Mouse (Mus musculus) spleen, adult 2 months (tissue): ENCODE data around the gene Ip6k3. TPM values are rescaled to one million over a fixed set of nuclear protein-coding genes. Genes with fewer than 3 reads are reported as not detected.

Source experiments
- DNase-seq, 2 experiments: peaks; one replicate each; pipeline versions ENCODE4 v3.0.0 to v3.0.0-alpha.2; 2012 to 2021; ENCODE audit warnings: low spot score in 2 of 2, low read depth in 1 of 2
- H3K27ac ChIP-seq: fragments of 200-500 bp; 2 replicates; pipeline ENCODE4 v1.5.1; 2012; ENCODE audit warnings: low read length, inconsistent platforms; ENCODE audit not compliant: insufficient read depth
- H3K27me3 ChIP-seq: fragments of 200-500 bp; 2 replicates; pipeline ENCODE4 v1.6.1; 2012; ENCODE audit warnings: mild to moderate bottlenecking, moderate library complexity, low read length, inconsistent platforms; ENCODE audit not compliant: control insufficient read depth, insufficient read depth
- H3K36me3 ChIP-seq: fragments of 200-500 bp; 2 replicates; pipeline ENCODE4 v1.6.1; 2012; ENCODE audit warnings: mild to moderate bottlenecking, low read length, inconsistent platforms; ENCODE audit not compliant: control insufficient read depth, insufficient read depth
- H3K4me1 ChIP-seq: fragments of 200-500 bp; 2 replicates; pipeline ENCODE4 v1.6.1; 2011; ENCODE audit warnings: inconsistent platforms; ENCODE audit not compliant: control insufficient read depth, insufficient read depth, insufficient read length
- H3K4me3 ChIP-seq: fragments of 200-500 bp; 2 replicates; pipeline ENCODE4 v1.5.1; 2011; ENCODE audit warnings: mild to moderate bottlenecking, inconsistent platforms; ENCODE audit not compliant: insufficient read depth, insufficient read length; ENCODE audit errors: extremely low read depth
- CTCF ChIP-seq: fragments of 200-500 bp; IDR thresholded peaks from 2 replicates; pipeline ENCODE4 v1.5.1; 2011; ENCODE audit warnings: mild to moderate bottlenecking, inconsistent platforms; ENCODE audit not compliant: insufficient read depth, insufficient read length, insufficient replicate concordance; ENCODE audit errors: extremely low read depth
- POLR2A ChIP-seq: fragments of 200-500 bp; IDR thresholded peaks from 2 replicates; pipeline ENCODE4 v1.6.1; 2011; ENCODE audit warnings: low read depth, low read length, inconsistent platforms
- WGBS: fragments of 180-500 bp; shearing (Covaris S2); methylation state at CpG from one replicate; pipeline ENCODE4 v1.1.7; 2018; 5-methylcytosine and 5-hydroxymethylcytosine counted together
- polyA plus RNA-seq: library from polyadenylated mRNA; depleted of rRNA; stranded (reverse); fragments of >200 nt; gene quantifications from 2 replicates; pipeline ENCODE4 v1.2.3, GENCODE M21; 2012

The Ip6k3 gene
- polyA plus RNA-seq, 1 experiment = 0.71 TPM

DNA sequence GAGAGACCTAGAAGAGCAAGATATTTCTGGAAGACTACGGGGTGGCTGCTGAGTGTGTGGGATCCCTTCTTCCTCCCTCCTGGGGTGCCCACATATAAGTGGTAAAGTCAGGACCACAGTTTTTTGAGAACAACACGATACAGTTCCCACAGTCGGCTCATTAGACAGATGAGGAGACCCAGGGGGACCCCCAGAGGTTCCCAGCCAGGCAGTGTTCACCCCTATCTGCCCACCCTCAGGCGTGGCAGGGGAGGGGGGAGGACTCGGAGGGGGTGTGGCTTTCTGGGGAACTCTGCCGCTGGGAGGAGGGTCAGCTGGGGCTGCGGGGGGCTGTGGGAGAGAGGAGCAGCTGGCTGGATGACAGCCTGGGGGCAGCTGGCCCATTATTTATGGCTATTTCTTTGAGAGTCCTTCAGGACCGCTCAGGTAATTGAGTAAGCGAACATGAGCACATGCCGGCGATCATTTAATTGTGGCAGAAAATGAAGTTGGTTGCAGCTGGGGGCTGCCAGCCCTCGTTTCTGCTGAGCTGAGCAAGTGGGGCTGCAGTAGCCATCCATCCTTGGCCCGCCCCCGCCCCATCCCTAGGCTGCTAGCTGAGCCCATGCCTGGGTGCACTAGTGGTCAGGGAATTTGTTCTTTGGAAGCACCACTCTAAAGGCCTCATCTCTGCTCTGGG is 7.7 kb upstream of the Ip6k3 start:
- DNase-seq = no peak
- Histone ChIP-seq H3K27me3 (no peaks in the 10 kb centered on the region), H3K27ac (no peak overlapping the region), H3K4me3 (no peak overlapping the region), H3K4me1 (peaks cover 2% of the 10 kb centered on the region; the same call in 1 of the 2 replicates), H3K36me3 (no peaks in the 10 kb centered on the region)
- TF ChIP-seq POLR2A = no peak
- TF ChIP-seq CTCF = no peak
- WGBS = 58% methylated on average over 14 of the region's 14 CpGs

DNA sequence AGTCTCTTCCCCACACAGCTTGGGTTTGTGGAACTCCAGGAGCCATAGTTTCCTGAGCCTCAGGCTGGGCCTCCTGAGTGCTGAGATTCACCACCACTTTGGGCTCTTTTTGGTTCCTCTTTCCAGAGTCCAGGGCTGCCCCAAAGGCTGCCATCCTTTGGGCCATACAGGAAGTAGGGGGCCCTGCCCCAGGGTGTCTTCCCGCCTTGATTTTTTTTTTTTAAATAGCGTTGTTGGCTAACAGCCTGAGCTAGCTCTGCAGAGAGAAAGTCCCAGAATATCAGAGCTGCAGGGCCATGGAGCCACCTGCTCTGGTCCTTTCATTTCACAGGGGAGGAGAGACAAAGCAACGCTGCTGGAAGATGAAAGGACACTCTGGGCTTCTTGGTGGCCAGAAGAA is 6.1 kb upstream of the Ip6k3 start:
- TF ChIP-seq POLR2A (no peak), CTCF (no peak)
- Histone ChIP-seq H3K27me3 (no peaks in the 10 kb centered on the region), H3K4me3 (no peak overlapping the region), H3K4me1 (no peaks in the 10 kb centered on the region), H3K27ac (no peak overlapping the region), H3K36me3 (no peaks in the 10 kb centered on the region)
- WGBS = 12% methylated on average over 3 of the region's 3 CpGs
- DNase-seq = no peak

DNA sequence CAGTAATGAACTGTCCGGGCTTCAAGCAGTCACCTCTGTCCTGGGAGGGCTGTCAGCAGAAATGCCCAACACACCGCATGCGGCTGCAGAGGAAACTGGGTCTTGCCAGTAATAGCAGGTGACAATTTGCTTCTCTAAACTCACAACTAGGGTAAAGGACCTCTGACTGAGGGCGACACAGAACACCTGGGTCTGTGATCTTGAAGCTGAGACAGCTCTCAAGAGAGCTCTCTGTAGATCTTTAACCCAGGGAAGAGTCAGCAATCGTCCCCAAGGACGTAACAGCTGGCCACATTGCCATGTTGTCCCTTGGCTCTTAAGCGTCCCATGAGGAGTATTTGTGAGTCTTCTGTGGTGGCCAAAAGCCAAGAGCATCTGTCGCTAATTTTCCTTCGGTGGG is 4.9 kb upstream of the Ip6k3 start:
- TF ChIP-seq CTCF (no peak), POLR2A (no peak)
- no peaks in the 10 kb centered on the region for H3K27me3 ChIP-seq
- H3K4me1 ChIP-seq = no peaks in the 10 kb centered on the region
- no peak overlapping the region for H3K27ac ChIP-seq
- H3K36me3 ChIP-seq = no peaks in the 10 kb centered on the region
- no peak overlapping the region for H3K4me3 ChIP-seq
- WGBS = 53% methylated on average over 9 of the region's 9 CpGs
- DNase-seq = no peak

DNA sequence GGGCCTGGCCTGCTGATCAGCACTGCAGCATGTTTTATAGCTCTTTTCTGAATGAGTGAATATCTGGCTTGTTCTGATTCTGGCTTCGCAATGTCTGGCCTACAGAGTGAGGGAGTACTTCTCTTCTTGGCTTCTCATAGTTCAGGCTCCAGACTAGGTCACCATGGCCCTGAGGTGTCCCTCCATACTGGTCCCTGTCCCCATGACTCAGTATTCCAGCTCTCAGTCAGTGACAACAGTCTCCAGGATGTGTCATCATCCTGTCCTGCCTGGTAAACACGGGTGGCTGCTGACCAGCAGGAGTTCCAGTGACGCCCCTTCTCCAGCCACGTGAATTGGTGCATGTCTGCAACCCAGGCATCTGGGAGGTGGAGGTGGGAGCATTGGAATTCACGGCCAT is 3.5 kb upstream of the Ip6k3 start:
- Histone ChIP-seq H3K27me3 (no peaks in the 10 kb centered on the region), H3K27ac (no peak overlapping the region), H3K4me3 (no peak overlapping the region), H3K36me3 (no peaks in the 10 kb centered on the region), H3K4me1 (no peaks in the 10 kb centered on the region)
- TF ChIP-seq CTCF = no peak
- TF ChIP-seq POLR2A = no peak
- WGBS = 88% methylated on average over 5 of the region's 5 CpGs
- no peak for DNase-seq

DNA sequence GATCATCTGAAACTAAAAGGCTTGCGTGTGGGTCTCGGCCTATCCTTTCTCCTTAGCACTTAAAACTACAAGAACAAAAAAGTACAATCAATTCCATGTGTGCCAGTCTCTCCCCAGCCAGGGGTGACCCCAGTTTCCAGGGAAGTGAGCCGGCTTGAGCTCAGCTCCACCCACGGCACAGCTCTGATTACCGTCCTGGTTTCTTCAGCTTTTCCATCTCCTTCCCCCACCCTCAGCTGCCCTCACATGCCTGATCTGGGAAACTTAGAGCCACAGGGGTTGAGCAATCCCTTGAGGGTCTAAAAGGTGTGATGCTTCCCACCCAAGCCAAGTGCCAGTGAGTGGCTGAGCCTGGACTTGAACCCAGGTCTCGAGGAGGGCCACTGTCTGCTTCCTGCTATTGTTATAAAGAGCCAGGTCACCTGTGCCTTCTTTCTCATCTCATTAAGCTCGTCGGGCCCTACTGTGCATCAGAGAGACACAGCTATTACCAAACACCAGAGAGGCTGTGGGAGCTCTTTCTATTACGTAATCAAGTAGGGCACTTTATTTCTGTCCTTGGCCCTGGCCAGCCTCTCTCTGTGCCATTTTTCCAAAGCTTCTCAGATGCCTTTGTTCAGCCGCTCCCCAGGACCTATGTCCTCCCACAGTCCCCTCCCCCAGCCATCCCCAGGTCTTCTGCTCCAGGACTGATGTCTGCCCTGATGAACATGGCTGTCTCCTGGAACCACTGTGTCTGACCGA is 2.5 kb upstream of the Ip6k3 start:
- Histone ChIP-seq H3K27ac (no peak overlapping the region), H3K27me3 (no peaks in the 10 kb centered on the region), H3K36me3 (no peaks in the 10 kb centered on the region), H3K4me3 (no peak overlapping the region), H3K4me1 (no peaks in the 10 kb centered on the region)
- no peak for TF ChIP-seq CTCF
- TF ChIP-seq POLR2A = no peak
- 90% methylated on average over 11 of the region's 11 CpGs for WGBS
- DNase-seq = no peak

DNA sequence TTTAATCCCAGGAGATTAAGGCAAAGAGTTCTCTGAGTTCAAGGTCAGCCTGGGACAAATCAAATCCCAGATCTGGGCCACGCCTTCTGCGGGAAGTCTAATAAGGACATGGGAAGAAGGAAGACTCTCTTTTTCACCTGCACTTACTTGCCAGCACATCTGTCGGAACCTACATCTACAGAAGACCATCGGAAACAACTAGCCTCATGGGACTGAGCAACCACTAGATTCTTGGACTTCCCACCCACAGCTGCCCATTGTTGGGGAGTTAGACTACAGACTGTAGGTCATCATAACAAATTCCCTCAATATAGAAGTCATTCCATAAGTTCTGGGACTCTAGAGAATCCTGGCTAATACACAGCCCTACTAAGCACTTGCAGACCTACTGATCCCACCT is 974 bp upstream of the Ip6k3 start:
- WGBS = 90% methylated on average over 4 of the region's 4 CpGs
- no peak overlapping the region for H3K4me3 ChIP-seq
- H3K36me3 ChIP-seq = no peaks in the 10 kb centered on the region
- TF ChIP-seq POLR2A (no peak), CTCF (no peak)
- no peak overlapping the region for H3K27ac ChIP-seq
- no peaks in the 10 kb centered on the region for H3K27me3 ChIP-seq
- DNase-seq = no peak
- no peaks in the 10 kb centered on the region for H3K4me1 ChIP-seq

DNA sequence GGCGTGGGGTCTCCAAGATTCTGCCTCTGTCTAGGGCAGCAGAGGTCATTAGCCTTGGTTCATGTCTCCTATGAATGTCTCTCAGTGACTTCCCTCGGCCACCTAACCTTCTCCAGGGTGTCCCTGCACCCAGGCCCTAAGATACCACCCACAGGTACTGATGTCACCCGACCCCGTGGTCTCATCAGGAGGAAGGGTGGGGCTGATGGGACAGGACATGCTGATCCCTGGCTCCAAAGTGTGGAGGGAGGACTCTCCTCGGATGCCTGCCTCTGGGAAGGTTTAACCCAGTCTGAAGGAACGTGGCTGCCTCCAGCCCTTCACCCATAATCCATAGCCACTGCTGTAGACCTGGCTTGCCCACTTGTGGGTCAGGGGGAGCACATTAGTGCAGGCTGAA is 694 bp downstream of the Ip6k3 start:
- H3K4me3 ChIP-seq = no peak overlapping the region
- WGBS = 83% methylated on average over 6 of the region's 6 CpGs
- no peak overlapping the region for H3K27ac ChIP-seq
- H3K27me3 ChIP-seq = no peaks in the 10 kb centered on the region
- no peaks in the 10 kb centered on the region for H3K36me3 ChIP-seq
- no peaks in the 10 kb centered on the region for H3K4me1 ChIP-seq
- no peak for DNase-seq
- TF ChIP-seq CTCF (no peak), POLR2A (no peak)
